Mouse (Mus musculus) hindbrain, embryonic 10.5 days (tissue): ENCODE results near the gene Top3a. TPM values are rescaled to one million over a fixed set of nuclear protein-coding genes. Genes with fewer than 3 reads are reported as not detected.

Source experiments
- DNase-seq: peaks from one replicate; pipeline ENCODE4 v3.0.0-alpha.2; 2017; ENCODE audit warnings: low spot score
- H3K27ac ChIP-seq: fragments of 300-500 bp; sonication (generic); 2 replicates; pipeline ENCODE4 v1.5.1; 2016; ENCODE audit warnings: mild to moderate bottlenecking, moderate library complexity
- H3K27me3 ChIP-seq: fragments of 300-500 bp; sonication (generic); 2 replicates; pipeline ENCODE4 v1.6.1; 2016; ENCODE audit warnings: mild to moderate bottlenecking; ENCODE audit not compliant: poor library complexity, insufficient read depth, severe bottlenecking
- H3K36me3 ChIP-seq: fragments of 300-500 bp; sonication (generic); 2 replicates; pipeline ENCODE4 v1.6.1; 2016; ENCODE audit warnings: mild to moderate bottlenecking, moderate library complexity
- H3K4me1 ChIP-seq: fragments of 300-500 bp; sonication (generic); replicated peaks from 2 replicates; pipeline ENCODE4 v1.6.1; 2016; ENCODE audit warnings: mild to moderate bottlenecking
- H3K4me3 ChIP-seq: fragments of 300-500 bp; sonication (generic); 2 replicates; pipeline ENCODE4 v1.5.1; 2016; ENCODE audit warnings: mild to moderate bottlenecking, moderate library complexity
- H3K9me3 ChIP-seq: fragments of 300-500 bp; sonication (generic); 2 replicates; pipeline ENCODE4 v1.6.1; 2016; ENCODE audit warnings: mild to moderate bottlenecking, moderate library complexity
- WGBS: fragments of 180-500 bp; shearing (Covaris S2); methylation state at CpG from one replicate; pipeline ENCODE4 v1.1.7; 2016; 5-methylcytosine and 5-hydroxymethylcytosine counted together
- polyA plus RNA-seq: library from polyadenylated mRNA; unstranded; fragments of >200 nt; fragmentation: Nextera tagmentation; extraction: Ambion mirVana; gene quantifications from 2 replicates; pipeline ENCODE4 v1.2.1, GENCODE M21; 2016

Gene Top3a
- polyA plus RNA-seq, 1 experiment from 2014 or later, result 17.8 TPM

DNA sequence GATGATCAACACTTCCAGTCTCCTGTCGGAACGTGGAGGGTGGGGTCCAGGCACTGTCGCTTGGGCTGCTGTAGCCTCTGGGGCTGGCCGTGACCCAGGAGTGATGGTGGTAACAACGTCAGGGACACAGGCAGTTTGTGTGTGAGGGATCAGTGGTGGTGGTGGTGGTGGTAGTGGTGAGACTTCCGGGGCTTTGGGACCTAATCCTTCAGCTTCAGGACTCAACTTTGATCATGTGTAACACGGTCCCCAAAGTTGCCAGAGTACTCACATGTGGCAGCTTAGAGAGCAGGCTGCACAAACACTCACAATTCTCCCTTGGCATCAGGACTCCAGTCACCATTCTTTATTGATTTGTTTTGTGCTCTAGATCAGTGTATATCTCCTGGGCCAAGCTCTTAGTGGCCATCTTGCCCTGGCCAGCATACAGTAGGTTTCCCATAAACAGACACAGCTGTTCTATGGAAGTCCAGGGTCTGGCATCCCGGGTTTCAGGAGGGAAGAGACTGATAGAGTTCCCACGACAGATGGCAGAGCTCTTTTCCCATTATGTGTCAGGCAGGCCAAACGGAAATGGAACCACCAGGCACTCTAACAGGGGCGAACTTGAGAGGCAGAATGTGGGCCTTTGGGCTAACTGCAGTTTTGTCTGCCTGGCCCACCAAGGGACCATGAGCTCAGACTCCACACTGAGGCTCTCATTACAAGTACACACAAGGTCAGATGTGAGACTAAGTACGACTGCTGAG, 49.6 kb downstream of the Top3a start:
- Histone ChIP-seq H3K27me3 (no peaks in the 10 kb centered on the region), H3K27ac (peak overlapping the region; percentile 90), H3K9me3 (no peaks in the 10 kb centered on the region), H3K4me3 (peak overlapping the region; percentile 75), H3K36me3 (peaks cover 50% of the 10 kb centered on the region), H3K4me1 (peaks cover 35% of the 10 kb centered on the region)
- DNase-seq, result no peak
- 8% methylated on average over 12 of the region's 12 CpGs for WGBS

DNA sequence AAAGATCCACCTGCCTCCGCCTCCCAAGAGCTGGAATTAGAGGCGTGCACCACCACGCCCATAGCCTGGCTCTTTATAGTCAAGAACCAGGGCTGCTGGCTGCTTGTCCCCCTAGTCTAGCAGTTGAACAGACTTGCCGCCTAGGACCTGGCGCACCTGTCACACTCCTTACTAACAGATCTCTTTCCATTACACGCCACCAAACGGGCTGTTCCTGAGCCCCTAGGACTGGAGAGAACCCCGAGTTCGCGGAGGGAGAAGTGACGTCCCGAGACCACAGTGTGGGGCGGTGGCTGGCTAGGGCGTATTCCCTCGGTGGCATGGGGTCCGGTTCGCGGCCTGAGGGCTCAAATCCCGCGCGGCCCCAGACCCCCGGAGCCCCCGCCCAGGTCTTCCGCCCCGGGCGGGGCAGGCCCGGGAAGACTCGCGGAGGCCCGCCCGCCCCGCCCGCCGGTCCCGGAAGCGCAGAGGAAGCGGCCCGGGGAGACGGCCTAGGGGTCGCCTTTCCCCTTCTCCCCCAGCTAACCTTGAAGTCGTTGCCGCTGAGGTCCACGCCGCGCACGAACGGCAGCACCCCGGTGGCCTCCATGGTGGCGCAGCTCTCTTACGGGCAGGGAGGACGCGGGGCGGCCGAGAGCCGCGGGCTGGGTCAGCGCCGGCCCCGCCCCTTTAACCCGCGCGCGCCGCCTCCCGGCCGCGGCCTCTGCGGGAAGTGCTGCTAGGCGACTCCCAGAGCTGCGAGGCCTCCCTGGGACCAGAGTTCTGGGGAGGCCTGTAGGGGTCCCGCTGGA, 50.4 kb downstream of the Top3a start, which contains the start of gene Flii:
TSS of gene Flii (minus strand) at position 663 of the 791 bp plus-strand sequence.
- Histone ChIP-seq H3K27ac (peak within 1 kb of the TSS; percentile 90), H3K27me3 (no peaks in the 10 kb centered on the region), H3K4me1 (peaks cover 35% of the 10 kb centered on the region), H3K9me3 (no peaks in the 10 kb centered on the region), H3K4me3 (peak within 1 kb of the TSS; percentile 75), H3K36me3 (peaks cover 51% of the 10 kb centered on the region)
- DNase-seq, result peak; percentile 80
- 1% methylated on average over 68 of the region's 71 CpGs for WGBS

DNA sequence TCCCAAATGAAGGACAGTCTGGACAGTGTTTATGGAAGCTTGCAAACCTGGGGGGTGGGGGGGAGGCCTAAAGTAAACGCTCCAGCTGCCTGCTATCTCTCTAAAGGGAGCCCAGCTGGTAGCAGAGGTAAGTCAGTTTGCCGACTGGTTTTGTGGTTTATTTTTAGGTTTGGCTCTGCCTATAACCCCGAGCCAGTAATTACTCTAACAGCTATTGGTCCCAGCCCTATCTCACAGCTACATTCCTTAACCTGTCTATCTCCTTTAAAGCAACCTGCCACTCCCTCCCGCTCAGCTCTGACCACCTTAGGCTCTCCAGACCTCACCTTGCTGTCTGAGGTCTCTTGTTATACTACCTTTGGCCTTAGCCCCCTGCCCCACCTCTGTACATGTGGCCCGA, 57.9 kb downstream of the Top3a start:
- H3K36me3 ChIP-seq, result peaks cover 100% of the 10 kb centered on the region
- no peaks in the 10 kb centered on the region for H3K27me3 ChIP-seq
- no peak overlapping the region for H3K27ac ChIP-seq
- no peak overlapping the region for H3K4me3 ChIP-seq
- no peak for DNase-seq
- no peaks in the 10 kb centered on the region for H3K9me3 ChIP-seq
- WGBS, result 87% methylated on average over 5 of the region's 5 CpGs
- H3K4me1 ChIP-seq, result no peaks in the 10 kb centered on the region

DNA sequence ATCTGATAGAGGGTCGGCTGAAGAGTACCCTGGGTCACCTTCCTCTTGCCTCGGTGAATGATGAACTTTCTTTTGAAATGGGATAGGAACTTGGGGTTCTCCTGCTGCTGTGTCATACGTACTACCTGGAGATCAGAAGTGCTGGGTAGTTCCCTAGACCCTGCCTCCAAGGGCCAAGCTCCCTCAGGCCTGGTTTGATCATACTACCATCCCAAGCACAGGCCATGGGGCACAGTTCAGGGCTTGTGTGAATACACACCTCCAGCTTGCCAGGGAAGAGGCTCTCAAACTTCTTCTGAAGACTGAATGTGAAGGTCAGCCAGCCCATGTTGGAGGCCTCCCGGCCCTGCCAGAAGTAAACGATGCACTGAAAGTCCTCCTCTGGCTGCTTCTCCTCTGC, 61.3 kb downstream of the Top3a start:
- no peak for DNase-seq
- H3K27ac ChIP-seq, result no peak overlapping the region
- peaks cover 100% of the 10 kb centered on the region for H3K36me3 ChIP-seq
- H3K27me3 ChIP-seq, result no peaks in the 10 kb centered on the region
- no peak overlapping the region for H3K4me3 ChIP-seq
- H3K4me1 ChIP-seq, result no peaks in the 10 kb centered on the region
- H3K9me3 ChIP-seq, result no peaks in the 10 kb centered on the region
- WGBS, result 91% methylated on average over 5 of the region's 5 CpGs

DNA sequence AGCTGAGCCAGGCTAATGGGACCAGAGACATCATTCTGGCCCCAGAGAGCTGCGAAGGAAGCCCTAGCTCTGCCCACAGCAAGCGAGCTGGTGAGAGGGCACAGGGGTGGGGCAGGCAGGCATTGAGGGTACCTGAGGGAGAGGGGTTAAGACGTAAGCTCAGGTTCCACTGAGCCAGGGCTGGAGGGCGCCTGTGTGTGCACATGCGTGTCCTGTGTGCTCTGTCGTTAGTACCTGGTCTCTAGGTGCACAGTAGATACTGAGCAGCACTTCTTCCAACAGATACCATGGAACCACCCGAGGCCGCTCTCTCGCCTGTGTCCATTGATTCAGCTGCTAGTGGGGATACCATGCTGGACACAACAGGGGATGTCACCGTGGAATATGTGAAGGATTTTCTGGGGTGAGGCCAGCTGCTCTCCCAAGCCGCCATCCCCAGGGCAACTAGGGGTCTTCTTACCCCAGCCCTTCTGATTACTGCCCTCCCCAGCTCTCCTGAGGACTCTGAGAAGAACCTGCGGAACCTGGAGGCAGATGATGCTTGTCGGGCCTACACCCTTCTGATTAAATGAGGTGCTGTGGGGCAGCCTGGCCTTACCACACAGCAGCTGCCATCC, 64.4 kb downstream of the Top3a start:
- H3K27ac ChIP-seq, result no peak overlapping the region
- H3K4me1 ChIP-seq, result no peaks in the 10 kb centered on the region
- H3K4me3 ChIP-seq, result no peak overlapping the region
- no peaks in the 10 kb centered on the region for H3K9me3 ChIP-seq
- H3K36me3 ChIP-seq, result peaks cover 100% of the 10 kb centered on the region
- no peaks in the 10 kb centered on the region for H3K27me3 ChIP-seq
- no peak for DNase-seq
- WGBS, result 95% methylated on average over 13 of the region's 13 CpGs

DNA sequence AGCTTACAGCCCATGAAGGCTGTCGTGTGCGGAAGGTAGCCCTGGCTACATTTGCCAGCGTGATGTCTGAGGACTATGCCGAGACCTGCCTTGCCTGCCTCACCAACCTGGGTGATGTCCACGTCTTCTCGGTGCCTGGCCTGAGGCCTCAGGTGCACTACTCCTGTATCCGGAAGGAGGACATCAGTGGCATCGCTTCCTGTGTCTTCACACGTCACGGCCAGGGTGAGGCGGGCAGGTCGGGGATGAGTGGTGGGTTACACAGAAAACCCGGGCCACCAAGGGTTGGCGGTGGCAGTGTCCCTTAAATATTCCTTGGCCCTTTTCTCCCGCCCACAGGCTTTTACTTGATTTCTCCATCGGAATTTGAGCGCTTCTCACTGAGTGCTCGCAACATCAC, 65.1 kb downstream of the Top3a start:
- no peaks in the 10 kb centered on the region for H3K27me3 ChIP-seq
- no peaks in the 10 kb centered on the region; the same call in 1 of the 2 replicates for H3K4me1 ChIP-seq
- H3K4me3 ChIP-seq, result no peak overlapping the region
- peaks cover 100% of the 10 kb centered on the region for H3K36me3 ChIP-seq
- H3K27ac ChIP-seq, result no peak overlapping the region
- DNase-seq, result no peak
- 95% methylated on average over 18 of the region's 18 CpGs for WGBS
- H3K9me3 ChIP-seq, result no peaks in the 10 kb centered on the region

DNA sequence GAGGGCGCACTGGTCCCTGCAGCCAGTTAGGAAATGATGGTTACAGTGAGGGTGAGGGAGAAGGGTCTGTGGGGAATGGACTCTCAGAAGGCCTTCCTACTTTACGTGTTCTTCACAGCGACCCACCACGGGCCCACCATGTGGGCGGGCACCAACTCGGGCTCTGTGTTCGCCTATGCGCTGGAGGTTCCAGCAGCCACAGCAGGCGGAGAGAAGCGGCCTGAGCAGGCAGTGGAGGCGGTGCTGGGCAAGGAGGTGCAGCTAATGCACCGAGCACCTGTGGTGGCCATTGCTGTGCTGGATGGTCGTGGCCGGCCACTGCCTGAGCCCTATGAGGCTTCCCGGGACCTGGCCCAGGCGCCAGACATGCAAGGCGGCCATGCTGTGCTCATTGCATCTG, 65.9 kb downstream of the Top3a start:
- no peak overlapping the region for H3K27ac ChIP-seq
- H3K27me3 ChIP-seq, result no peaks in the 10 kb centered on the region
- no peaks in the 10 kb centered on the region for H3K9me3 ChIP-seq
- 94% methylated on average over 17 of the region's 17 CpGs for WGBS
- no peak for DNase-seq
- no peak overlapping the region for H3K4me3 ChIP-seq
- peaks cover 100% of the 10 kb centered on the region for H3K36me3 ChIP-seq
- no peaks in the 10 kb centered on the region; the same call in 1 of the 2 replicates for H3K4me1 ChIP-seq

DNA sequence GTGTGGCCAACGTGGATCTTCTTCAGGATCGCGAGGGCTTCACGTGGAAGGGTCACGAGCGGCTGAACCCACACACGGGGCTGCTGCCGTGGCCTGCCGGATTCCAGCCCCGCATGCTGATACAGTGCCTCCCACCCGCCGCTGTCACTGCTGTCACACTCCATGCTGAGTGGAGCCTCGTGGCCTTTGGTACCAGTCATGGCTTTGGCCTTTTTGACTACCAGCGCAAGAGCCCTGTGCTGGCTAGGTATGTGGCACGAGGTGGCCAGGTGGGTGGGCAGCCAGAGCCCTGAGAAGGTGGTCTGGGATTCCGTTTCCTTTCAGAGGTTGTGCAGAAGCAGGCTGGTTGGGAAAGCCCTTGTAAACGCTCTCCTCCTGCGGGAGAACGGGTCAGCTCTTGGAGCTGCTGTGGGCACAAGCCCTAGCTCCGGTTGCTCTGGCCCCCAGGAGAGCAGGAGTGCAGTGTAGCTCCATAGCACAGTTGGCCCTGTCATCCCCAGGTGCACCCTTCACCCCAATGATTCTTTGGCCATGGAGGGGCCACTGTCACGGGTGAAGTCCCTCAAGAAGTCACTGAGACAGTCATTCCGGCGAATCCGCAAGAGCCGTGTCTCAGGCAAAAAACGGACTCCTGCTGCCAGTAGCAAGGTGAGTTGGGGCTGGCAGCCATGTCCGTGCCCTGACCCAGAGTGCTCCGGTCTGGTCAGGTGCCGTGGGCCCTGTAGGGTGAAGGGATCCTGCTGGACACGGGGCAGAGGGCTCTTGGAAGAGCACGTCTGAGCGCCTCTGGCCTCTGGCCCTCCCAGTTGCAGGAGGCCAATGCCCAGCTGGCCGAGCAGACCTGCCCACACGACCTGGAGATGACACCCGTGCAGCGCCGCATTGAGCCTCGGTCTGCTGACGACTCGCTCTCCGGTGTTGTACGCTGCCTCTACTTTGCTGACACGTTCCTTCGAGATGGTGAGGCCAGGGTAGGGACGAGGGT, 67.4 kb downstream of the Top3a start:
- WGBS, result 93% methylated on average over 45 of the region's 45 CpGs

DNA sequence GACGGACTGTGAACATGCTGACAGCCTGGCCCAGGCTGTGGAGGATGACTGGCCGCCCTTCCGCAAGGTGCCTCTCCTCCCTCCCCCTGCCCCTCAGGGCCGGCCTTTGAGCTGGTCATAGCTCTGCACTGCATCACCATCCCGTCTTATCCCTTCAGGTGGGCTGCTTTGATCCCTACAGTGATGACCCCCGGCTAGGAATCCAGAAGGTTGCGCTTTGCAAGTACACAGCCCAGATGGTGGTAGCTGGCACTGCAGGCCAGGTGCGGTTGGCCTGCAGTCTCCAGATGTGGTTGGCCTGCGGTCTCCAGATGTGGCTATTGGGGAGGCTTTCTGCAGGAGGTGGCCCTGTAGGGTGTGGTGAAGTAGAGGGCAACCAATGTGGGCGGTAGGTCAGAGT, 68.5 kb downstream of the Top3a start:
- H3K9me3 ChIP-seq, result no peaks in the 10 kb centered on the region
- no peak for DNase-seq
- no peak overlapping the region for H3K27ac ChIP-seq
- WGBS, result 90% methylated on average over 10 of the region's 10 CpGs
- peaks cover 2% of the 10 kb centered on the region for H3K4me1 ChIP-seq
- no peaks in the 10 kb centered on the region for H3K27me3 ChIP-seq
- H3K36me3 ChIP-seq, result peaks cover 100% of the 10 kb centered on the region
- H3K4me3 ChIP-seq, result no peak overlapping the region

More for the DNA sequence above, 67.4 kb downstream of the Top3a start:
- Histone ChIP-seq H3K4me1 (no peaks in the 10 kb centered on the region; the same call in 1 of the 2 replicates), H3K36me3 (peaks cover 100% of the 10 kb centered on the region), H3K4me3 (no peak overlapping the region), H3K9me3 (no peaks in the 10 kb centered on the region), H3K27ac (no peak overlapping the region), H3K27me3 (no peaks in the 10 kb centered on the region)
- DNase-seq, result no peak

DNA sequence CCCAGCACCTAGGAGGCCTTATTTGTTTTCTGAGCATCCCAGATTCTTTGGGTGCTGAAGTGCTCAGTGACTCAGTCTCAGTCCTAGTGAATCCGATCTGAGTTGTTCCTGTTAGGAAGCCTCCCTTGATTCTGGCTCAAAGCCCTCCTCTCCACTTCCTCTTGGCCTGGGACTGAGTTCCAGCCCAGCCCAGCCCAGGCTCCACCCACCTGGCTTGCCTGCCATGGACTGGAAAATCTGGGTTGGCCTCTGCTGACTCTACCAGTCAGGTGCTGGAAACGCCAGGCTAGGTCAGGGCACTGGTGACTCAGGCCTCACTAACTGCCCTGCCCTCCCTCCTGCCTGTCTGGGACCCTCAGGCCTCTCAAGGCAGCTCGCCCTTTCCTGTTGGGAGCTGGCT, 69.5 kb downstream of the Top3a start:
- DNase-seq, result no peak
- 81% methylated on average over 3 of the region's 3 CpGs for WGBS

DNA sequence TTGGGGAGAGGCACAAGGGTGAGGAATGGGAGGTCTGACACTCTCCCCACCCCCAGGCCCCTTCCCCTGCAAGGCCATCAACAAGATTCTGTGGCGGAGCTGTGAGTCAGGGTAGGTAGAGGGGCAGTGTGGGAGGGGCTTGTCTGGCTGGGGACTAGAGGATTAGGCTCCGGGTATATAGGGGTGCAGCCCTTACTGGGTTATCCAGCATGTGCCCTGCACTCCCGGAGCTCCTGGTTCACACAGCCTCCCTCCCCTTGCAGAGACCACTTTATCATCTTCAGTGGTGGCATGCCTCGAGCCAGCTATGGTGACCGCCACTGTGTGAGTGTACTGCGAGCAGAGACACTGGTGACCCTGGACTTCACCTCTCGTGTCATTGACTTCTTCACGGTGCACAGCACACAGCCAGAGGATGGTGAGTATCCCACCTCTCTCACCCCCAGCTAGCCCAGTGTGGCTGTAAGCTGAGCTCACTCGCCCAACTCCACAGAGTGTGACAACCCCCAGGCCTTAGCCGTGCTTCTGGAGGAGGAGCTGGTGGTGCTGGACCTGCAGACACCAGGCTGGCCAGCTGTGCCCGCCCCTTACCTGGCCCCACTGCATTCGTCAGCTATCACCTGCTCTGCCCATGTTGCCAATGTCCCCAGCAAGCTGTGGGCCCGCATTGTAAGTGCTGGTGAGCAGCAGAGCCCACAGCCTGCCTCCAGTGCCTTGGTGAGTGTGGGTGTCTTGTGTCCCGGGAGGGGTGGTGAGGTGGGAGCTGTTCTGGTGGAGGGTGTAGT, 70.3 kb downstream of the Top3a start:
- no peak overlapping the region for H3K27ac ChIP-seq
- no peak overlapping the region for H3K4me3 ChIP-seq
- peaks cover 100% of the 10 kb centered on the region for H3K36me3 ChIP-seq
- H3K27me3 ChIP-seq, result no peaks in the 10 kb centered on the region
- H3K4me1 ChIP-seq, result peaks cover 20% of the 10 kb centered on the region
- DNase-seq, result no peak
- H3K9me3 ChIP-seq, result no peaks in the 10 kb centered on the region
- 90% methylated on average over 14 of the region's 14 CpGs for WGBS

More for the DNA sequence above, 69.5 kb downstream of the Top3a start:
- Histone ChIP-seq H3K4me1 (peaks cover 12% of the 10 kb centered on the region), H3K36me3 (peaks cover 100% of the 10 kb centered on the region), H3K4me3 (no peak overlapping the region), H3K27ac (no peak overlapping the region), H3K27me3 (no peaks in the 10 kb centered on the region), H3K9me3 (no peaks in the 10 kb centered on the region)
